Mouse (Mus musculus) hindbrain, embryonic 11.5 days (tissue): ENCODE data around the gene Frmd4a. TPM values are rescaled to one million over a fixed set of nuclear protein-coding genes. Genes with fewer than 3 reads are reported as not detected.

ENCODE experiments used
- ATAC-seq: fragments of 200-750 bp; cut with Nextera tagmentation; 2 replicates; pipeline ENCODE4 v1.8.0; 2017; ENCODE audit warnings: mild to moderate bottlenecking, moderate TSS enrichment, moderate library complexity; ENCODE audit not compliant: low FRiP score
- DNase-seq: peaks from one replicate; pipeline ENCODE4 v3.0.0-alpha.2; 2015; ENCODE audit warnings: low spot score
- H3K27ac ChIP-seq: fragments of 300-500 bp; sonication (generic); 2 replicates; pipeline ENCODE4 v1.5.1; 2014; ENCODE audit warnings: mild to moderate bottlenecking, low read depth, low read length
- H3K27me3 ChIP-seq: fragments of 300-500 bp; sonication (generic); 2 replicates; pipeline ENCODE4 v1.6.1; 2014; ENCODE audit warnings: mild to moderate bottlenecking, low read length, moderate library complexity, mixed read lengths; ENCODE audit not compliant: control insufficient read depth, insufficient read depth
- H3K36me3 ChIP-seq: fragments of 300-500 bp; sonication (generic); 2 replicates; pipeline ENCODE4 v1.6.1; 2014; ENCODE audit warnings: mild to moderate bottlenecking, low read length, moderate library complexity, mixed read lengths; ENCODE audit not compliant: control insufficient read depth, insufficient read depth
- H3K4me1 ChIP-seq: fragments of 300-500 bp; sonication (generic); replicated peaks from 2 replicates; pipeline ENCODE4 v1.6.1; 2014; ENCODE audit warnings: low read length, mixed read lengths; ENCODE audit not compliant: control insufficient read depth, insufficient read depth
- H3K4me2 ChIP-seq: fragments of 300-500 bp; sonication (generic); replicated peaks from 2 replicates; pipeline ENCODE4 v1.6.1; 2014; ENCODE audit warnings: mild to moderate bottlenecking, low read depth, low read length
- H3K4me3 ChIP-seq: fragments of 300-500 bp; sonication (generic); 2 replicates; pipeline ENCODE4 v1.5.1; 2014; ENCODE audit warnings: low read depth, low read length
- H3K9ac ChIP-seq: fragments of 300-500 bp; sonication (generic); 2 replicates; pipeline ENCODE4 v1.6.1; 2014; ENCODE audit warnings: low read depth, low read length
- H3K9me3 ChIP-seq: fragments of 300-500 bp; sonication (generic); 2 replicates; pipeline ENCODE4 v1.6.1; 2016; ENCODE audit warnings: low read length; ENCODE audit not compliant: control insufficient read depth
- WGBS: fragments of 180-500 bp; shearing (Covaris S2); extraction: QIAGEN DNeasy Blood & Tissue Kit; methylation state at CpG from one replicate; pipeline ENCODE4 v1.1.7; 2014; 5-methylcytosine and 5-hydroxymethylcytosine counted together
- polyA plus RNA-seq: library from polyadenylated mRNA; unstranded; fragments of >200 nt; fragmentation: Nextera tagmentation; extraction: Ambion mirVana; gene quantifications from 2 replicates; pipeline ENCODE4 v1.2.1, GENCODE M21; 2014

Gene Frmd4a
- polyA plus RNA-seq, 1 experiment from 2014 or later, result 72.7 TPM

- no peak for DNase-seq
- 84% methylated on average over 10 of the region's 10 CpGs for WGBS
- H3K4me2 ChIP-seq, result no peak overlapping the region
Observed at GRCm38 (mm10) chr2:4508959-4509615, 491.6 kb downstream of the Frmd4a start.

GRCm38 (mm10) chr2:4509739-4510138, 492.2 kb downstream of the Frmd4a start:
- 67% methylated on average over 5 of the region's 5 CpGs for WGBS
- no peak overlapping the region for H3K4me2 ChIP-seq
- no peaks in the 10 kb centered on the region for H3K9me3 ChIP-seq
- no peak for ATAC-seq
- no peaks in the 10 kb centered on the region for H3K4me1 ChIP-seq
- DNase-seq, result no peak
- H3K36me3 ChIP-seq, result no peaks in the 10 kb centered on the region
- no peak overlapping the region for H3K4me3 ChIP-seq
- no peak overlapping the region for H3K9ac ChIP-seq
- H3K27ac ChIP-seq, result no peak overlapping the region
- H3K27me3 ChIP-seq, result no peaks in the 10 kb centered on the region

More at GRCm38 (mm10) chr2:4508959-4509615, 491.6 kb downstream of the Frmd4a start:
- H3K4me1 ChIP-seq, result no peaks in the 10 kb centered on the region
- H3K27me3 ChIP-seq, result no peaks in the 10 kb centered on the region
- H3K36me3 ChIP-seq, result no peaks in the 10 kb centered on the region
- no peak overlapping the region for H3K9ac ChIP-seq
- no peak overlapping the region for H3K4me3 ChIP-seq
- no peaks in the 10 kb centered on the region for H3K9me3 ChIP-seq
- no peak for ATAC-seq
- H3K27ac ChIP-seq, result no peak overlapping the region

- no peak overlapping the region for H3K4me2 ChIP-seq
- no peak overlapping the region for H3K4me3 ChIP-seq
- 77% methylated on average over 11 of the region's 11 CpGs for WGBS
- H3K27ac ChIP-seq, result no peak overlapping the region
- H3K4me1 ChIP-seq, result no peaks in the 10 kb centered on the region
- no peak for DNase-seq
- H3K9ac ChIP-seq, result no peak overlapping the region
- H3K36me3 ChIP-seq, result no peaks in the 10 kb centered on the region
- no peak for ATAC-seq
- no peaks in the 10 kb centered on the region for H3K9me3 ChIP-seq
- no peaks in the 10 kb centered on the region for H3K27me3 ChIP-seq
Observed at GRCm38 (mm10) chr2:4510208-4511079, 492.9 kb downstream of the Frmd4a start.

- no peaks in the 10 kb centered on the region for H3K9me3 ChIP-seq
- WGBS, result 97% methylated on average over 2 of the region's 2 CpGs
- no peak for ATAC-seq
- no peaks in the 10 kb centered on the region for H3K27me3 ChIP-seq
- H3K4me1 ChIP-seq, result no peaks in the 10 kb centered on the region
- H3K27ac ChIP-seq, result no peak overlapping the region
- H3K36me3 ChIP-seq, result no peaks in the 10 kb centered on the region
- no peak overlapping the region for H3K9ac ChIP-seq
- no peak for DNase-seq
- no peak overlapping the region for H3K4me3 ChIP-seq
- H3K4me2 ChIP-seq, result no peak overlapping the region
Observed at GRCm38 (mm10) chr2:4511080-4511386, 493.5 kb downstream of the Frmd4a start.

- H3K4me1 ChIP-seq, result no peaks in the 10 kb centered on the region
- H3K4me3 ChIP-seq, result no peak overlapping the region
- H3K27me3 ChIP-seq, result no peaks in the 10 kb centered on the region
- ATAC-seq (peak; percentile 33), DNase-seq (no peak)
- H3K9ac ChIP-seq, result no peak overlapping the region
- no peak overlapping the region for H3K27ac ChIP-seq
- H3K4me2 ChIP-seq, result no peak overlapping the region
- 55% methylated on average over 14 of the region's 14 CpGs for WGBS
- H3K9me3 ChIP-seq, result no peaks in the 10 kb centered on the region
- H3K36me3 ChIP-seq, result no peaks in the 10 kb centered on the region
Observed at GRCm38 (mm10) chr2:4512607-4513006, 495.1 kb downstream of the Frmd4a start.

- no peak for ATAC-seq
- WGBS, result 90% methylated on average over 3 of the region's 3 CpGs
Observed at GRCm38 (mm10) chr2:4515910-4516309, 498.4 kb downstream of the Frmd4a start.

GRCm38 (mm10) chr2:4516819-4517552, 499.5 kb downstream of the Frmd4a start:
- ATAC-seq (no peak), DNase-seq (no peak)
- H3K4me3 ChIP-seq, result no peak overlapping the region
- 68% methylated on average over 7 of the region's 7 CpGs for WGBS
- H3K36me3 ChIP-seq, result 0 out of 2 replicates have a peak, but pooled peaks cover 2% of the 10 kb centered on the region
- H3K27ac ChIP-seq, result 0 out of 2 replicates have a peak overlapping the region, but pooled peaks have one; percentile 17
- H3K4me2 ChIP-seq, result no peak overlapping the region
- H3K9me3 ChIP-seq, result no peaks in the 10 kb centered on the region
- no peaks in the 10 kb centered on the region for H3K27me3 ChIP-seq
- H3K4me1 ChIP-seq, result no peaks in the 10 kb centered on the region
- H3K9ac ChIP-seq, result no peak overlapping the region

More at GRCm38 (mm10) chr2:4515910-4516309, 498.4 kb downstream of the Frmd4a start:
- DNase-seq, result no peak
- no peak overlapping the region for H3K27ac ChIP-seq
- H3K4me2 ChIP-seq, result no peak overlapping the region
- no peaks in the 10 kb centered on the region for H3K36me3 ChIP-seq
- H3K9me3 ChIP-seq, result no peaks in the 10 kb centered on the region
- no peak overlapping the region for H3K4me3 ChIP-seq
- H3K27me3 ChIP-seq, result no peaks in the 10 kb centered on the region
- no peaks in the 10 kb centered on the region for H3K4me1 ChIP-seq
- H3K9ac ChIP-seq, result no peak overlapping the region

GRCm38 (mm10) chr2:4517553-4518125, 500.1 kb downstream of the Frmd4a start:
- WGBS, result 61% methylated on average over 7 of the region's 7 CpGs
- no peak for ATAC-seq
- Histone ChIP-seq H3K4me2 (no peak overlapping the region), H3K4me3 (no peak overlapping the region), H3K9me3 (no peaks in the 10 kb centered on the region), H3K27me3 (no peaks in the 10 kb centered on the region), H3K27ac (peak overlapping the region; percentile 17; the same call in 1 of the 2 replicates), H3K36me3 (0 out of 2 replicates have a peak, but pooled peaks cover 2% of the 10 kb centered on the region), H3K4me1 (no peaks in the 10 kb centered on the region), H3K9ac (no peak overlapping the region)
- no peak for DNase-seq
